Mouse (Mus musculus): ENCODE results near the gene Apbb2. TPM values are rescaled to one million over a fixed set of nuclear protein-coding genes. Genes with fewer than 3 reads are reported as not detected.

Gene Apbb2
- total RNA-seq, 2 experiments from 2014 or later = 48.7 to 59.2 TPM

- no peak for DNase-seq
Observed at GRCm38 (mm10) chr5:66376589-66377270, 241.9 kb downstream of the Apbb2 start.

DNA sequence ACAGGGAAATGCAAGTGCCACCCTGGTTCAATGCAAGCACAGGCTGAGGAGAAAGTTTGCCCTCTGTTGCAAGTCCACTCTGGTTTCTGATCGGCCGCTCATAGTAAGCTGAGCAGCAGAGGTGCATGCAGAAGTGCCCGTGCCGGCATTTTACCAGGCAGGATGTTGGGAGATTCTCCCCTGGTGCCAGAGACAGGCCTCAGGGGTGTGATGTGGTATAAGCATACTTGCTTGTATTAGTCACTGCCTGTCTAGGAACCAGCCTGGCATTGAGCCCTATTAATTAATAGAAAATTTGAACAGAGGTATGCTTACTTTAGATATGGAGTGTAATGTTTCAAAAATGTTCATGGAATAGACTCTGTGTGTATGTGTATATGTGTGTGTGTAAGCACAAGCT is 244.2 kb downstream of the Apbb2 start:
- no peak for DNase-seq

DNA sequence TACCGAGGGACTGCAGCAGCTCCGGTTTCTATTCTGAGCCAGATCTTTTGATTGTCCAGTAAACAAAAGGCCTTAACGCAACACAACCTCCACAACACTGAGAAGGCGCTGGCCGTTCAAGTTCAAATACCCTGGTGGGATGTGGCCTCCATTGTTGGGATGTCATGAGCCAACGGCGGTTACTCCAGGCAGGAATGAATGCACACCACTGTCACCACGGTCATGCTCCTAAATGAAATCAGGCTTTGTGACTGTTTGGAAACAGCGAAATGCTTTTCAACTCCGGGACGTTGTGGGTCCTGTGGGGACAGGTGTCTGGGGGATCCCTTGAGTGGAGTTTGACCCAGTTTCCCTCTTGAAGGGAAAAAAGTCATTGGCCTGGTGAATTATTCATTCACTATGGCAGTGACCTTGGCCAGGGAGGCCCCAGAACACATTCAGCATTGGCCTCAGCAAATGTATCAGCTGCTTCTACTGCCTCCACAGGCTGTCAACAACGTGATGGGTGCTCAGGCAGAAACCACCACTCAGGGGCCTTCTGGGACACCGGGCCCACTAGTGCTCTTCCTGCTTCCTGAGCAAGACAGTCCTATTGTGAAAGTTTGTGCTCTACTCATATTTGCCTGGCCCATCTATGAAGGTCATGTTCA is 244.9 kb downstream of the Apbb2 start:
- DNase-seq = no peak

DNA sequence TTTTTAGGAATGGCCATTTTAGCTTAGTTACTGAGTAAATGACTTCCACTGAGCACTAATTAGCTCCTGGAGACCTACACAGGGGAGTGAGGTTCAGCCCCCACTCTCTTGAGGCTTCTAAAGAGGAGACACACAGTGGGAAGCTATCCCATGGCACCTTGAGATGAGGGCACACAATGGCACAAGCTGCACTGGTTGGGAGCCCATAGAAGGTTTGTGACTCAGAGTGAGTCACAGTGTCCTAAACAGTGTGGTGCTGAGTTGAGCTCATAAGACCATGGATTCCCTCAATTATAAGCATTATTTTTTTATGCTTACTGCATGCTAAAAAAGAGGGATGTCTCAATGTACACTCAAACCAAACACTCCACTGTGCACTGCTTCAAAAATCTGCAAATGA is 247.5 kb downstream of the Apbb2 start:
- DNase-seq = no peak

DNA sequence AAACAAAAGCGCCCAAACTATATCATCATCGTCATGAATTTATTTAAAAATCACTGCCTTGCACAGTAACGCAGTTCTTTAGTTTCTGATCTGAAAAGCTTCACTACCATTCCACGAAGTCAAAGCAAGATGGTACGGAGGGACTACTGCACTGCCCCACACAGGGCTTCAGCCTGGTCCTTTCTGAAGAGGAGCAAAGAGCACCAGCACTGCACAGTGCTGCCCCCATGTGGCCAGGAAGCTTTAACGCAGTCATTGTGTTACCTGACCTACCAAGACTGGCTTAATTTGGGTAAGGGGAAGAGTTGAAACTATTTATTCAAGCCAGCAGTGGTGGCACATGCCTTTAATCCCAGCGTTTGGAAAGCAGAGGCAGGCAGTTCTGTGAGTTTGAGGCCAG is 249.6 kb downstream of the Apbb2 start:
- DNase-seq = peak in 1 of 2 experiments; percentile 25

GRCm38 (mm10) chr5:66367641-66368040 is 250.9 kb downstream of the Apbb2 start:
- DNase-seq = no peak

GRCm38 (mm10) chr5:66363274-66364261 is 255.0 kb downstream of the Apbb2 start:
- no peak for DNase-seq

DNA sequence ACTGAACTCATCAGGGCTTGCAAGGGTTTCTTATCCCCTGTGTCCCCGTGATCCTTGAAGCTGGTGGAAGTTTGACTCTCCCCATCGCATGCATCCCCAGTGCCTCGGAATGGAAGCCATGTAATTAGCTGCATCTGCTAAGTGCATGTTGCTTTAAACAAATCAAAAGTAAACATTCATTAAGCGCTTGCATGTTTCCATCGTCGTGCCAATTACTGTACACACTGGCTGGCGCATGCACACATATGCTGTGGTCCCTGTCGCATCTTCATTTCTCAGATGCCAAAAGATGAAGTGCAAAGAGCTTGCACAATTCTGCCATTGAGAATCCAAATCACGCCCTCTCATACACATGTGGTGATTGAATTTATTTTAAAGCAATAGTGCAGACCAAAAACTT is 257.8 kb downstream of the Apbb2 start:
- no peak for DNase-seq

DNA sequence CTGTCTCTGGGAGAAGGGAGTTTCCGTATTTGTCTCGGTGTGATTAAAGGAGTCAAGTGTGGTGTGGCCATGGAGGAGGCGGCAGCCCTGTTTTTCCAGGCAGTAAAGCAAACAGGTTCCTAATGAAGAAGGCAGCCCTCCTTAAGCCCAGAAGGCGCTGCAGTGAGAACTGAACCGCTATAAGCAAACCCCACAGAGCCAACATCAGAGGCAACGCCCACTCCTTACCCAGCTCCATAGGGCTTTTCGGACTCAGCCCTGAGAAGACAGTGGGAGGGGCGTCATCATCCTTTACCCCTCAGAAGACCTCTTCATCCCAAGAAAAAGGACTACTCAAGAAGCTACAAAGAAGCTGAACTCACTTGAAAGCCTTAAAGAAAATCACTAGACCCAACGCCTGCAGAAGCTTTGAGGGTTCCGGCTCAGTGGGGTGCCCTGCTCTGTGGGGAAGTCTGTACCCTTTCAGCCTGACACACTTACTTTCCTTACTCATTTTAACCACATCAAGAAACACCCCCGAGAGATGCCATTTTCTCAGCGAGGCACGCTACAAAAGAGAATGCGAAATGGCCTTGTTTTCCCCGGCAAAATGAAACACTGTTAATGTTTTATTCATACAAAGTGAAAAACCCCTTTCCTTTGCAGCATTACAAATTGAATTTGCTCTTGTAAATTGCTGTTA is 258.7 kb downstream of the Apbb2 start:
- DNase-seq = no peak

GRCm38 (mm10) chr5:66355147-66355546 is 263.4 kb downstream of the Apbb2 start:
- no peak for DNase-seq

- DNase-seq = no peak
Observed at GRCm38 (mm10) chr5:66353876-66354275, 264.7 kb downstream of the Apbb2 start.

GRCm38 (mm10) chr5:66351836-66352390 is 266.7 kb downstream of the Apbb2 start:
- no peak for DNase-seq

GRCm38 (mm10) chr5:66351064-66351463 is 267.5 kb downstream of the Apbb2 start:
- no peak for DNase-seq

GRCm38 (mm10) chr5:66350611-66351010 is 268.0 kb downstream of the Apbb2 start:
- no peak for DNase-seq

- no peak for DNase-seq
Observed at GRCm38 (mm10) chr5:66348421-66348820, 270.2 kb downstream of the Apbb2 start.

DNA sequence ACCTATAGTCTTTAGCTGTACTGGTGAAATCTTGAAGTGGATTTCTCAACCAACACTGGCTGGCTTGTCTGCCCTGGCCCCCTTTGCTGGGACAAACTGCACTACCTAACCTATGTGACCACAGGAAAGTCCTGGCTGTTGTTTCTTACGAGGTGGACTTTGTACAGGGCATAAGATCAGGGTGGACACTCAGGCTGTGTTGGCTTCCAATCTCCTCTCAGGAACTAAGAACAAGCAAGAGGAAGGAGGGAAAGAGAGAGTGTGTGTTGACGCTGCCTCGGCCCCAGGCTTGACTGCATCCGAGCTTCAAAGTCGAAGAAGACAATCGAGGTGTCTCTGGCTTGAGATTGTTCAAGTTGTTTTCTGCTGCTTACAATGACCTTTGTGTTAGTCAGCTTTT is 271.8 kb downstream of the Apbb2 start:
- DNase-seq = no peak

DNA sequence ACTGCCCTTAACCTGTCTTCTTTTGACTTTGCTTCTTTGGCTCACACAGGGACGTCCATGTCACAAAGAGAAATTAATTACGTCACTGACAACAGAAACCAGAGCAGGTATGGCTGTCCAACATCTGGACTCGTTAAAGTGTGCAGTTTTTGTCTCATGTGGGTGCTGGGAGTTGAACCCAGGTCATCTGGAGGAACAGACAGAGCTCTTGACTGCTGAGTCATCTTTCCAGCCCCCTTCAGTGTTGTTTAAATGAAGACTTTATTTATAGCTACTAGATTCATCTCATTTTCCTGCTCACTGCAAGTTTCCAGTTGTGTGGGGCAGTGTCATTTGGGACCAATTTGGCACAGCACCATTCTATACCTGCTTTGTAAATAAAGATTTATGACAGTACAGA is 273.4 kb downstream of the Apbb2 start:
- no peak for DNase-seq

DNA sequence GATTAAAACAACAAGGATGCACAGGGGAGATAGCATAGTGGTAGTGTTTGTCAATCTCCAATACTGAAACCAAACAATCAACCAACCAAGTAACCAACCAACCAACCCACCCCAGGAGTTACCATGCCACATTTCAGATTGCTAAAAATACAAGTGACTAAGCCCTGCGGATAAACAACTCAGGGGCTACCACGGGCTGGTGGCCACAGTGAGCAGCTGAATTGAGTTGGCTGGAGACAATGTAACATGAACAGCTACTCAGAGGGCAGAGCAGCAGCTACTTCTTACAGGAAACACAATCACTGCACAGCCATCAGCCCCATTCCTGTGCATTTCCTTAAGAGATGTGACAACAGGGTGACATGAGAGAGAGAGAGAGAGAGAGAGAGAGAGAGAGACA is 274.4 kb downstream of the Apbb2 start:
- no peak for DNase-seq

DNA sequence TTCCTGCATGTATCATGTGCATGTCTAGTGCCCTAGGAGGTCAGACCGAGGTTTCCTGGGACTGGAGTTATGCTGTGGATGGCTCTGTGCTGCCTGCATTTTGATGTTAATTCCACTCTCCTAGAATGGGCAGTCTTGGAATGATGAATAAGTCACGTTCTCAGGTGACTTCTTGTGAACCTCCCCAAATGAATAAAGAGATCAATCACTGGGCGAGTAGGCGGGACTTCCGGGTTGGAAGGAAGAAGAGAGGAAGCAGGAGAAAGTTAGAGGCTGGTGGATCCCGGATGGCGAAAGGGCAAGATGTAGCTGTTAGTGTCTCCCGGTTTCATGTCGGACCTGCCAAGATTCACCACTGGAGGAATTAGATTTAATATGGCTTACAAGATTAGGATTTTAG is 276.3 kb downstream of the Apbb2 start:
- DNase-seq = no peak

- no peak for DNase-seq
Observed at GRCm38 (mm10) chr5:66341848-66342247, 276.7 kb downstream of the Apbb2 start.

DNA sequence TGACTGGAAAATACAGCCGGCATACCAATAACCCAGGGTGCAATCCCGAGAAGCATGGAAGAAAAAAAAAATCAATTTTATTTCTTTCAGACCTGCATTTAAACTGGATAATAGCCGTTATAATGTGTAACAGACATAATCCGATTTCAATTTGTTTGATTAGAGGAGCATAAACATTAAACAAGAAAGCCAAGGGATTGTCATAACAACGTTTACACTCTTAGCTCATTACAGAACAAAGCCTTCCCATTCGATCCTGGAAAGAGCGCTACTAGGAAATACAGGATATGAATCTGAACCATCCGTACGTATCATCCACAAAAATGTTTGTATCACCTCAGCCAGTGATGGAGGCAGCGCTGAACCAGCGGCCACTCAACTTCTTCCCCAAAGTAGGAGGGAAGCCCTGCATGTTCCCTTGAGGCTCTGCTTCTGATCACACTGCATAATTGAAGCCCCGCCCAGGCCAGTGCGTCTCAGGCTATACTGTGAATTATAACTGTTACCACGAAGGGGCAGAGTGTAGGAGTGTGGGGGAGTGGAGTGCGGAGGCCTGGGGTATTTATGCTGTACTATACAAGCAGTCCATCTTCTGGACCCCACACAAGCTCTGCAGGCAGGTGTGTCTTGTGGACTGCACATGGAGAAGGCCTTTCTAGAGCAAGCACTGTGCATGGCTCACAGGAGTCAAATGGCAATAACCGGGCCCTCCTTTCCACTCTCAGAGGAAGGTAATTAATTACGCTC is 278.1 kb downstream of the Apbb2 start:
- DNase-seq = no peak
